Mouse (Mus musculus): ENCODE data around the gene Rnf121.
"Not testable (repeated sequence)": the region's sequence is repeated elsewhere in the genome, so short reads cannot be mapped to it uniquely, and the experiment has no call there.

The Rnf121 gene

GRCm38 (mm10) chr7:102064655-102065045 is 619 bp downstream of the Rnf121 start:
- DNase-seq (ENCODE audit: low spot score) = no peak

- no peak for DNase-seq (ENCODE audit: low spot score)
Observed at GRCm38 (mm10) chr7:102063891-102064290, 1.4 kb downstream of the Rnf121 start.

GRCm38 (mm10) chr7:102062203-102062602 is 3.1 kb downstream of the Rnf121 start:
- DNase-seq (ENCODE audit: low spot score) = no peak

GRCm38 (mm10) chr7:102061353-102061752 is 3.9 kb downstream of the Rnf121 start:
- no peak for DNase-seq (ENCODE audit: low spot score)

- not testable (repeated sequence) for DNase-seq (ENCODE audit: low spot score)
Observed at GRCm38 (mm10) chr7:102048524-102048923, 16.7 kb downstream of the Rnf121 start.

- DNase-seq (ENCODE audit: low spot score) = no peak
Observed at GRCm38 (mm10) chr7:102042314-102042713, 23.0 kb downstream of the Rnf121 start.

- DNase-seq (ENCODE audit: low spot score) = no peak
Observed at GRCm38 (mm10) chr7:102037318-102037717, 28.0 kb downstream of the Rnf121 start.

- DNase-seq (ENCODE audit: low spot score) = no peak
Observed at GRCm38 (mm10) chr7:102035534-102035933, 29.7 kb downstream of the Rnf121 start.

- DNase-seq (ENCODE audit: low spot score) = no peak
Observed at GRCm38 (mm10) chr7:102034904-102035303, 30.4 kb downstream of the Rnf121 start.

GRCm38 (mm10) chr7:102025187-102026119 is 39.8 kb downstream of the Rnf121 start:
- DNase-seq (ENCODE audit: low spot score) = no peak

GRCm38 (mm10) chr7:102023821-102024220 is 41.4 kb downstream of the Rnf121 start:
- DNase-seq (ENCODE audit: low spot score) = no peak

- DNase-seq (ENCODE audit: low spot score) = not testable (repeated sequence)
Observed at GRCm38 (mm10) chr7:102020934-102021333, 44.3 kb downstream of the Rnf121 start.

GRCm38 (mm10) chr7:102019362-102019761 is 45.9 kb downstream of the Rnf121 start:
- no peak for DNase-seq (ENCODE audit: low spot score)

- no peak for DNase-seq (ENCODE audit: low spot score)
Observed at GRCm38 (mm10) chr7:102018590-102018989, 46.7 kb downstream of the Rnf121 start, which contains the start of gene Il18bp. Il18bp (minus strand) TSS chr7:102018690.

GRCm38 (mm10) chr7:102018034-102018433 is 47.2 kb downstream of the Rnf121 start:
- DNase-seq (ENCODE audit: low spot score) = no peak

- DNase-seq (ENCODE audit: low spot score) = no peak
Observed at GRCm38 (mm10) chr7:102017452-102017851, 47.8 kb downstream of the Rnf121 start.

- no peak for DNase-seq (ENCODE audit: low spot score)
Observed at GRCm38 (mm10) chr7:102016936-102017335, 48.3 kb downstream of the Rnf121 start.

GRCm38 (mm10) chr7:102014995-102015394 is 50.3 kb downstream of the Rnf121 start:
- no peak for DNase-seq (ENCODE audit: low spot score)

- no peak for DNase-seq (ENCODE audit: low spot score)
Observed at GRCm38 (mm10) chr7:102013416-102013815, 51.9 kb downstream of the Rnf121 start.

- no peak for DNase-seq (ENCODE audit: low spot score)
Observed at GRCm38 (mm10) chr7:102011855-102012254, 53.4 kb downstream of the Rnf121 start.

- no peak for DNase-seq (ENCODE audit: low spot score)
Observed at GRCm38 (mm10) chr7:102006520-102006919, 58.7 kb downstream of the Rnf121 start.

GRCm38 (mm10) chr7:102000921-102001630 is 64.2 kb downstream of the Rnf121 start:
- peak; percentile 4 for DNase-seq (ENCODE audit: low spot score)

- DNase-seq (ENCODE audit: low spot score) = peak; percentile 2
Observed at GRCm38 (mm10) chr7:102000296-102000695, 65.0 kb downstream of the Rnf121 start.
